Mouse (Mus musculus) forebrain, embryonic 14.5 days (tissue): ENCODE data around the gene Sox12. TPM values are rescaled to one million over a fixed set of nuclear protein-coding genes. Genes with fewer than 3 reads are reported as not detected.

ENCODE experiments used
- ATAC-seq: fragments of 200-750 bp; cut with Nextera tagmentation; 2 replicates; pipeline ENCODE4 v1.8.0; 2017; ENCODE audit warnings: mild to moderate bottlenecking, moderate library complexity
- DNase-seq: peaks from one replicate; pipeline ENCODE4 v3.0.0-alpha.2; 2015; ENCODE audit warnings: low spot score
- H3K27ac ChIP-seq: fragments of 300-500 bp; sonication (generic); 2 replicates; pipeline ENCODE4 v1.5.1; 2014; ENCODE audit warnings: low read depth, mild to moderate bottlenecking, control low read depth, low read length, moderate library complexity
- H3K27me3 ChIP-seq: fragments of 300-500 bp; sonication (generic); replicated peaks from 2 replicates; pipeline ENCODE4 v1.6.1; 2014; ENCODE audit warnings: low read length, control low read depth, mixed read lengths; ENCODE audit not compliant: control insufficient read depth, insufficient read depth
- H3K36me3 ChIP-seq: fragments of 300-500 bp; sonication (generic); 2 replicates; pipeline ENCODE4 v1.6.1; 2014; ENCODE audit warnings: low read length, control low read depth; ENCODE audit not compliant: control insufficient read depth, insufficient read depth
- H3K4me1 ChIP-seq: fragments of 300-500 bp; sonication (generic); 2 replicates; pipeline ENCODE4 v1.6.1; 2014; ENCODE audit warnings: antibody characterized with exemption, low read length, control low read depth; ENCODE audit not compliant: control insufficient read depth, insufficient read depth
- H3K4me2 ChIP-seq: fragments of 300-500 bp; sonication (generic); 2 replicates; pipeline ENCODE4 v1.6.1; 2014; ENCODE audit warnings: mild to moderate bottlenecking, control low read depth, low read length
- H3K4me3 ChIP-seq: fragments of 300-500 bp; sonication (generic); 2 replicates; pipeline ENCODE4 v1.5.1; 2014; ENCODE audit warnings: low read depth, low read length, control low read depth
- H3K9ac ChIP-seq: fragments of 300-500 bp; sonication (generic); 2 replicates; pipeline ENCODE4 v1.6.1; 2014; ENCODE audit warnings: mild to moderate bottlenecking, low read length, control low read depth, moderate library complexity
- H3K9me3 ChIP-seq: fragments of 300-500 bp; sonication (generic); replicated peaks from 2 replicates; pipeline ENCODE4 v1.6.1; 2016; ENCODE audit warnings: low read length, control low read depth, mixed read lengths; ENCODE audit not compliant: control insufficient read depth
- WGBS: fragments of 180-500 bp; shearing (Covaris S2); extraction: QIAGEN DNeasy Blood & Tissue Kit; methylation state at CpG from one replicate; pipeline ENCODE4 v1.1.7; 2014; 5-methylcytosine and 5-hydroxymethylcytosine counted together
- polyA plus RNA-seq: library from polyadenylated mRNA; unstranded; fragments of >200 nt; fragmentation: Nextera tagmentation; extraction: Ambion mirVana; gene quantifications from 2 replicates; pipeline ENCODE4 v1.2.1, GENCODE M21; 2014

Sox12 gene
- polyA plus RNA-seq, 1 experiment from 2014 or later, result 18.2 TPM

DNA sequence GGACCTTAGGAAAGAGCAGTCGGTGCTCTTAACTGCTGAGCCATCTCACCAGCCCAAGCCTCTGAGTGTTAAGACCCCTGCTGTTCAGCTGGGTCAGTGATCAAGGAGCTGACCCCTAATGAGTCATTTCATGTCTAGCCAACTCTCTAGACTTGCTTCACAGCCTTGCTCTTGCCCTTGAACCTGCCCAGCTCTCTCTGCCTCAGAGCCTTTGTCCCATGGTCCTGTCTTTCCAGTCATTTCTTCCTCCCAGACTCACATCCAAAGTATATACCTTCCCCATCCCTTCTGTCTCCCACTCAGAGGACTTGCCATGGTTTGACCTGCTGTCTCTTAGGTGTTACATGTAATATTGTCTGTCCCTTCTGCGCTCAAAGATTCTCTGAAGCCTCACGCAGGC, 40.6 kb downstream of the Sox12 start:
- no peak for ATAC-seq
- Histone ChIP-seq H3K4me1 (no peaks in the 10 kb centered on the region), H3K9ac (no peak overlapping the region), H3K4me2 (no peak overlapping the region), H3K9me3 (no peaks in the 10 kb centered on the region), H3K36me3 (no peaks in the 10 kb centered on the region), H3K27me3 (no peaks in the 10 kb centered on the region), H3K4me3 (no peak overlapping the region), H3K27ac (no peak overlapping the region)
- WGBS, result 89% methylated on average over 3 of the region's 3 CpGs
- no peak for DNase-seq

DNA sequence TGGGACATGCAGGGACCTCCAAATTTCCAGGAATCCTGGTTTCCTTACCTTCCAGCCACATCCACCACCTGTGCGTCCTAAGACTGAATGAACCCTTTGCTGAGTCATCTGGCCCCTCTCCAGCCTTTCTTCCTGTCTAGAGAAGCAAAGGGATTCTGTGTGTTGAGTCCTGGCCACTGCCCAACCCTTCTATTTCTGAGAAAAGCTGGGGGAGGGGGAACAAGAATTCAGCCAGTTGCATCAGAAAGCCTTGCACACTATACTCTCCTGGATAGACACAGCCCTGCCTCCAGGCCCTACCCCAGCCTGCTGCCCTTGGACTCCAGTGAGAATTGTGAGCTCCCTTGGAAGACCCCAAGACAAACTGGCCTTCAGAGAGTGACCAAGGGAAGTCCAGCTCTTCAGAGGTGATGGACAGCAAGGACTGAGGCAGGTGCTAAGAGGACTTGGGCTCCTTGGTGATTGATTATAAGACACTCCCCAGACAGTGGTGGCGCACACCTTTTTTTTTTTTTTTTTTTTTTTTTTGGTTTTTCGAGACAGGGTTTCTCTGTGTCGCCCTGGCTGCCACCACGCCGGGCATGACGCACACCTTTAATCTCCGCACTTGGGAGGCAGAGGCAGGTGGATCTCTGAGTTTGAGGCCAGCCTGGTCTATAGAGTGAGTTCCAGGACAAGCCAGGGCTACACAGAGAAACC, 47.9 kb downstream of the Sox12 start:
- DNase-seq (peak; percentile 45), ATAC-seq (no peak)
- Histone ChIP-seq H3K27ac (no peak overlapping the region), H3K4me2 (no peak overlapping the region), H3K9ac (no peak overlapping the region), H3K4me1 (no peaks in the 10 kb centered on the region), H3K9me3 (no peaks in the 10 kb centered on the region), H3K36me3 (no peaks in the 10 kb centered on the region), H3K4me3 (no peak overlapping the region), H3K27me3 (no peaks in the 10 kb centered on the region)
- 83% methylated on average over 8 of the region's 8 CpGs for WGBS

DNA sequence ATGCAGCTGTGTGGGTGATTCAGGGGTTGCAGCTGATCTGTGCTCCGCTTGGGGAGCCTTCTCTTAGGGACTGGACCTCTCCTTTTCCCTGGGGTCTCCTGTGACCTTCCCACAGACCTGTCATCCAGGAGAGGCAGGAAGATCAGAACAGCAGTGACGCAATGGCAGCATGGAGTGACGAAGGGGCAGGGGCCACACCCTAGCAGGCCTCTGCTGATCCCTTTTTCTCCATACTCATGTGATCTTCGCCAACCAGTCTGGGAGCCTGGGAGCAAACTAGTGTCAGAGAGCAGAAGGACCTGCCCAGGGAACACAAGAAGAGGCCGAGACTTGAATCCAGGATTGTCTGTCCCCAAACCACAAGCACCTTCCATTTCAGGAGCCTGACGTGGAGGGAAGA, 48.7 kb downstream of the Sox12 start:
- Histone ChIP-seq H3K4me1 (peaks cover 4% of the 10 kb centered on the region), H3K9ac (no peak overlapping the region), H3K36me3 (no peaks in the 10 kb centered on the region), H3K27ac (no peak overlapping the region), H3K4me2 (no peak overlapping the region), H3K9me3 (no peaks in the 10 kb centered on the region), H3K4me3 (no peak overlapping the region), H3K27me3 (no peaks in the 10 kb centered on the region)
- 79% methylated on average over 6 of the region's 6 CpGs for WGBS
- DNase-seq, result no peak
- no peak for ATAC-seq

DNA sequence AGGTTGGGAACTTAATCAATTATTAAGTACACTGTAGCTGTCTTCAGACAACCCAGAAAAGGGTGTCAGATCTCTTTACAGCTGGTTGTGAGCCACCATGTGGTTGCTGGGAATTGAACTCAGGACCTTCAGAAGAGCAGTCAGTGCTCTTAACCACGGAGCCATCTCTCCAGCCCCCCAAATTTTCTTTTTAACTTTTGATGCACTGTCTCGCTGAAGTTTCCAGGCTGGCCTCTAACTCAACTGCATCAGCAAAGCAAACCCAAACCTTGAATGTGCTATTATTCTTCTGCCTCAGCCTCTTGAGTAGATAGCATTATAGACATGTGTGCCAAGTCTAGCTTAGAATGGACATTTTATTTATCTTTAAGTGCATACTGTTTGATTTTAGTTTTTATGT, 50.1 kb downstream of the Sox12 start:
- DNase-seq (no peak), ATAC-seq (no peak)
- H3K9me3 ChIP-seq, result no peaks in the 10 kb centered on the region
- no peak overlapping the region for H3K27ac ChIP-seq
- no peak overlapping the region for H3K4me3 ChIP-seq
- peaks cover 8% of the 10 kb centered on the region for H3K4me1 ChIP-seq
- H3K4me2 ChIP-seq, result no peak overlapping the region
- WGBS, result 78% methylated on average over 2 of the region's 2 CpGs
- H3K27me3 ChIP-seq, result no peaks in the 10 kb centered on the region
- no peak overlapping the region for H3K9ac ChIP-seq
- no peaks in the 10 kb centered on the region for H3K36me3 ChIP-seq

DNA sequence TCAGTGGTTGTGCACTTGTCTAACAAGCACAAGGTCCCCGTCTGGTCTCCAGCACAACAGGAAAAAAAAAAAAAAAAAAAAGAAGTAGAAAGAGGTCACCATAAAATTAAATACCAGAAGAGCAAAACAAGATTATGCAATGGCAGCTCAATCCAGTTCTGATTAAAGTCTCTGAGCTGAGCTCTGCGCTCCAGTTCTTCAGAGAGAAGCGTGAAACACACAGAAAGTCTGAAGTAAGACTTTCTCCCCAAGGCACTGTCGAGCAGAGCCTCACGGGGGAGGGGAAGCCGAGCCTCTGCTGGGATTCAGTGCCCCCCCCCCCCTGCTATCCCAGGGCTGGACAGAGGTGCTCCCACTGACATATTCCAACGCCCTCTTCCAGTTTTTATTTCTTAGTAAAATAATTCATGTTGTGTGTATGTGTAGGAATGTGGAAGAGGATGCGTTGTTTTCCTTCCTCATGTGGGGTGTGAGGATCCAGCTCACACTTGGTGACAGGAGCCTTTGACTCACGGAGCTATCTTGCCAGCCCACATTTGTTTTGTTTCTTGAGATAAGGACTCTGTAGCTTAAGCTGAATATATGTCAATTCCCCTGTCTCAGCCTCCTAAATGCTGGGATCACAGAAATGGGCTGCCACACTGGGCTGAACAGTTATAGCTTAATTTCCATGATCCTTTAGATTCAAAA, 50.9 kb downstream of the Sox12 start:
- ATAC-seq (no peak), DNase-seq (no peak)
- no peaks in the 10 kb centered on the region for H3K36me3 ChIP-seq
- H3K4me2 ChIP-seq, result no peak overlapping the region
- peaks cover 8% of the 10 kb centered on the region for H3K4me1 ChIP-seq
- H3K4me3 ChIP-seq, result no peak overlapping the region
- no peaks in the 10 kb centered on the region for H3K9me3 ChIP-seq
- H3K27me3 ChIP-seq, result no peaks in the 10 kb centered on the region
- H3K9ac ChIP-seq, result no peak overlapping the region
- WGBS, result 43% methylated on average over 9 of the region's 9 CpGs
- no peak overlapping the region for H3K27ac ChIP-seq

DNA sequence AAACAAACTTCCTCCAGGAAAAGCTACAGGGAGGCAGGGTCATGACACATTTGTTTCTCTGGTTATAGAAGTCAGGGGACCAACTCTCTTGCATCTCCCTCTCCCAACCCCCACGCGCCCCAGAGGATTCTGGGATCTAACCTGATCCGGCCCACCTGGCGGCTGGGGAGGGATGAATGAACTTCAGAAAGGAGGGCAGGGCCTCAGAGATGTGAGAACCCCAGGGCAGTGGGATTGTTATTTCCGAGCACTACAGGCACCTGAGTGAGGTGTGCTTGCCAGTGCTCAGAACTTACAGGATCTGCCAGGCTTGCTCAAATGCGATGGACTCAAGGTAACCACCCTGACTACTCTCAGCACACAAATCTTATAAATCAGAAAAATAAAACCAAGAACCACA, 52.5 kb downstream of the Sox12 start:
- Histone ChIP-seq H3K27me3 (no peaks in the 10 kb centered on the region), H3K4me1 (peaks cover 8% of the 10 kb centered on the region), H3K9ac (no peak overlapping the region), H3K36me3 (no peaks in the 10 kb centered on the region), H3K27ac (no peak overlapping the region), H3K4me3 (no peak overlapping the region), H3K4me2 (no peak overlapping the region), H3K9me3 (no peaks in the 10 kb centered on the region)
- 64% methylated on average over 6 of the region's 6 CpGs for WGBS
- ATAC-seq, result no peak
- no peak for DNase-seq

DNA sequence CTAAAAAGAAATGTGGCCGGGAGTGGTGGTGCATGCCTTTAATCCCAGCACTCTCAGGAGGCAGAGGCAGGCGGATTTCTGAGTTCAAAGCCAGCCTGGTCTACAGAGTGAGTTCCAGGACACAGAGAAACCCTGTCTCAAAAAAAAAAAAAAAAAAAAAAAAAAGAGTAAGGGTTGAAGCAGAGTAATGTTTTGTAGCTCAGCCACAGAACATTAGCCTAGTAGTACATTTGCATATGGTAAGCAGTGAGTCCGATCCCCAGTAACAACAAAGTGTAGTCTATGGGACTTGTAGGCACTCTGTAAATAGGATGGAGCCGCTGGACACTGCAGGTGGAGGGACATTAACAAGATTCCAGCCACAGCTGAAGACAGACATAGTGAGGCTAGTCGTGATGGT, 53.0 kb downstream of the Sox12 start:
- ATAC-seq, result no peak
- no peak overlapping the region for H3K9ac ChIP-seq
- no peak for DNase-seq
- H3K4me3 ChIP-seq, result no peak overlapping the region
- H3K4me1 ChIP-seq, result peaks cover 8% of the 10 kb centered on the region
- WGBS, result 66% methylated on average over 5 of the region's 5 CpGs
- H3K27me3 ChIP-seq, result no peaks in the 10 kb centered on the region
- H3K36me3 ChIP-seq, result no peaks in the 10 kb centered on the region
- H3K9me3 ChIP-seq, result no peaks in the 10 kb centered on the region
- no peak overlapping the region for H3K4me2 ChIP-seq
- H3K27ac ChIP-seq, result no peak overlapping the region

DNA sequence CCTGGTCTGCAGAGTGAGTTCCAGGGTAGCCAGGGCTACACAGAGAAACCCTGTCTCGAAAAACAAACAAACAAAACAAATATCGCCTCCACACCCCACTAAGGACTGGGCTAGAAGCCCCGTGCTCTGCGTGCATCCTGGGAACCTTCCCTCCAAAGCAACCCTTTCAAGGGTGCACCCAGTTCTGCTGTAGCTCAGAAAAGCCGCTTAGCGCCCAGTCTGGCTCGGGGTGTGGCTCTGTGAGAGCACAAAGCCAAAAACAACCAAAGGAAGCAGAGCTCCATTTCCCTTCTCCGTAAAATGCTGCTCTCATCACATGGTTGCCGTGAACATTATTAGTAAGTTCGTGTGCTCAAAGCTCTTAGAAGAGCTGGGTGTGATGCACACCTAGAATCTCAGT, 53.5 kb downstream of the Sox12 start:
- Histone ChIP-seq H3K36me3 (no peaks in the 10 kb centered on the region), H3K27me3 (no peaks in the 10 kb centered on the region), H3K4me3 (peak overlapping the region; percentile 44), H3K9me3 (no peaks in the 10 kb centered on the region), H3K4me1 (peaks cover 8% of the 10 kb centered on the region), H3K9ac (peak overlapping the region; percentile 65), H3K27ac (no peak overlapping the region), H3K4me2 (peak overlapping the region; percentile 83)
- DNase-seq (no peak), ATAC-seq (0 out of 2 replicates have a peak, but pooled peaks have one; percentile 8)
- WGBS, result 13% methylated on average over 10 of the region's 10 CpGs
